Mouse (Mus musculus) c-Kit-positive CD71-positive TER-119-negative erythroid progenitor cells, embryonic 14.5 days (primary cell): ENCODE measurements around the gene Duoxa2.

ENCODE experiments used
- DNase-seq: peaks from one replicate; pipeline ENCODE4 v3.0.0-alpha.2; 2013; ENCODE audit warnings: low read depth

Gene Duoxa2

GRCm38 (mm10) chr2:122298596-122299490 is at the start of gene Duoxa2:
TSS of gene Duoxa2 (plus strand) at chr2:122298900.
- DNase-seq, result no peak

GRCm38 (mm10) chr2:122255997-122256396 is 42.7 kb upstream of the Duoxa2 start:
- no peak for DNase-seq

- DNase-seq, result no peak
Measured at GRCm38 (mm10) chr2:122260729-122261128, 38.0 kb upstream of the Duoxa2 start.

GRCm38 (mm10) chr2:122264690-122265089 is 34.0 kb upstream of the Duoxa2 start:
- no peak for DNase-seq

- DNase-seq, result no peak
Measured at GRCm38 (mm10) chr2:122266407-122267193, 32.1 kb upstream of the Duoxa2 start.

- no peak for DNase-seq
Measured at GRCm38 (mm10) chr2:122278769-122279168, 19.9 kb upstream of the Duoxa2 start.

GRCm38 (mm10) chr2:122284091-122284490 is 14.6 kb upstream of the Duoxa2 start:
- DNase-seq, result no peak

- DNase-seq, result no peak
Measured at GRCm38 (mm10) chr2:122286137-122286536, 12.6 kb upstream of the Duoxa2 start.

GRCm38 (mm10) chr2:122294916-122295315 is 3.8 kb upstream of the Duoxa2 start:
- DNase-seq, result no peak

- no peak for DNase-seq
Measured at GRCm38 (mm10) chr2:122297271-122298095, 1.2 kb upstream of the Duoxa2 start.

- no peak for DNase-seq
Measured at GRCm38 (mm10) chr2:122298096-122298499, 602 bp upstream of the Duoxa2 start, which contains the start of gene Duox2. TSS of gene Duox2 (minus strand) at chr2:122298449.

GRCm38 (mm10) chr2:122299911-122300655 is 1.4 kb downstream of the Duoxa2 start:
- DNase-seq, result no peak

- no peak for DNase-seq
Measured at GRCm38 (mm10) chr2:122300656-122301020, 1.9 kb downstream of the Duoxa2 start.

GRCm38 (mm10) chr2:122301081-122301920 is 2.6 kb downstream of the Duoxa2 start:
- DNase-seq, result no peak

GRCm38 (mm10) chr2:122301921-122302573 is 3.3 kb downstream of the Duoxa2 start:
- no peak for DNase-seq

- peak; percentile 66 for DNase-seq
Measured at GRCm38 (mm10) chr2:122302574-122303241, 4.0 kb downstream of the Duoxa2 start.

- DNase-seq, result no peak
Measured at GRCm38 (mm10) chr2:122304544-122304943, 5.8 kb downstream of the Duoxa2 start.

GRCm38 (mm10) chr2:122305097-122305892 is 6.6 kb downstream of the Duoxa2 start:
- no peak for DNase-seq
